Mouse (Mus musculus) limb, embryonic 11.5 days (tissue): ENCODE measurements at regions not wholly inside any gene's neighbourhood (a gene's known extent, or its start where the extent isn't known, plus 50 kb on each side); places are given as distances from the start of the nearest gene placed in this dataset.

ENCODE experiments used
- ATAC-seq: fragments of 200-750 bp; cut with Nextera tagmentation; 2 replicates; pipeline ENCODE4 v1.8.0; 2017; ENCODE audit warnings: low read depth; ENCODE audit not compliant: insufficient number of reproducible peaks, low FRiP score, low TSS enrichment
- DNase-seq: peaks from one replicate; pipeline ENCODE4 v3.0.0-alpha.2; 2015; ENCODE audit warnings: low spot score
- H3K27ac ChIP-seq: fragments of 300-500 bp; sonication (generic); replicated peaks from 2 replicates; pipeline ENCODE4 v1.5.1; 2014; ENCODE audit warnings: low read depth, mild to moderate bottlenecking, low read length
- H3K27me3 ChIP-seq: fragments of 300-500 bp; sonication (generic); 2 replicates; pipeline ENCODE4 v1.6.1; 2014; ENCODE audit warnings: mild to moderate bottlenecking, low read length, mixed read lengths; ENCODE audit not compliant: control insufficient read depth, insufficient read depth
- H3K36me3 ChIP-seq: fragments of 300-500 bp; sonication (generic); 2 replicates; pipeline ENCODE4 v1.6.1; 2014; ENCODE audit warnings: mild to moderate bottlenecking, low read length, moderate library complexity, mixed read lengths; ENCODE audit not compliant: control insufficient read depth, insufficient read depth
- H3K4me1 ChIP-seq: fragments of 300-500 bp; sonication (generic); 2 replicates; pipeline ENCODE4 v1.6.1; 2014; ENCODE audit warnings: low read length, mixed read lengths; ENCODE audit not compliant: control insufficient read depth, insufficient read depth
- H3K4me2 ChIP-seq: fragments of 300-500 bp; sonication (generic); 2 replicates; pipeline ENCODE4 v1.6.1; 2014; ENCODE audit warnings: low read depth, mild to moderate bottlenecking, moderate library complexity; ENCODE audit not compliant: severe bottlenecking
- H3K4me3 ChIP-seq: fragments of 300-500 bp; sonication (generic); 2 replicates; pipeline ENCODE4 v1.5.1; 2014; ENCODE audit warnings: low read depth, low read length
- H3K9ac ChIP-seq: fragments of 300-500 bp; sonication (generic); 2 replicates; pipeline ENCODE4 v1.6.1; 2014; ENCODE audit warnings: mild to moderate bottlenecking, low read length
- H3K9me3 ChIP-seq: fragments of 300-500 bp; sonication (generic); 2 replicates; pipeline ENCODE4 v1.6.1; 2016; ENCODE audit warnings: low read length; ENCODE audit not compliant: control insufficient read depth
- WGBS: fragments of 180-500 bp; shearing (Covaris S2); extraction: QIAGEN DNeasy Blood & Tissue Kit; methylation state at CpG from one replicate; pipeline ENCODE4 v1.1.7; 2014; 5-methylcytosine and 5-hydroxymethylcytosine counted together

- no peak overlapping the region for H3K4me3 ChIP-seq
- H3K36me3 ChIP-seq: no peaks in the 10 kb centered on the region
- H3K4me2 ChIP-seq: no peak overlapping the region
- no peaks in the 10 kb centered on the region for H3K4me1 ChIP-seq
- no peaks in the 10 kb centered on the region for H3K9me3 ChIP-seq
- no peak overlapping the region for H3K9ac ChIP-seq
- no peak overlapping the region for H3K27ac ChIP-seq
- DNase-seq (no peak), ATAC-seq (no peak)
- no peaks in the 10 kb centered on the region for H3K27me3 ChIP-seq
- WGBS: 79% methylated on average over 5 of the region's 5 CpGs
These were observed 90.1 kb upstream of the Tbl1xr1 start for GRCm38 (mm10) chr3:21986164-21986892.

- Histone ChIP-seq H3K4me3 (no peak overlapping the region), H3K27me3 (no peaks in the 10 kb centered on the region), H3K9ac (no peak overlapping the region), H3K36me3 (no peaks in the 10 kb centered on the region), H3K4me2 (no peak overlapping the region), H3K4me1 (no peaks in the 10 kb centered on the region), H3K27ac (no peak overlapping the region), H3K9me3 (no peaks in the 10 kb centered on the region)
- 90% methylated on average over 2 of the region's 2 CpGs for WGBS
- no peak for ATAC-seq
- no peak for DNase-seq
These were observed 89.6 kb upstream of the Tbl1xr1 start for GRCm38 (mm10) chr3:21986893-21987250.

GRCm38 (mm10) chr3:21987455-21988009, 88.9 kb upstream of the Tbl1xr1 start:
- DNase-seq (no peak), ATAC-seq (no peak)
- 87% methylated on average over 5 of the region's 5 CpGs for WGBS
- Histone ChIP-seq H3K27me3 (no peaks in the 10 kb centered on the region), H3K27ac (no peak overlapping the region), H3K9ac (no peak overlapping the region), H3K36me3 (no peaks in the 10 kb centered on the region), H3K4me3 (no peak overlapping the region), H3K4me2 (no peak overlapping the region), H3K4me1 (no peaks in the 10 kb centered on the region), H3K9me3 (no peaks in the 10 kb centered on the region)

DNA sequence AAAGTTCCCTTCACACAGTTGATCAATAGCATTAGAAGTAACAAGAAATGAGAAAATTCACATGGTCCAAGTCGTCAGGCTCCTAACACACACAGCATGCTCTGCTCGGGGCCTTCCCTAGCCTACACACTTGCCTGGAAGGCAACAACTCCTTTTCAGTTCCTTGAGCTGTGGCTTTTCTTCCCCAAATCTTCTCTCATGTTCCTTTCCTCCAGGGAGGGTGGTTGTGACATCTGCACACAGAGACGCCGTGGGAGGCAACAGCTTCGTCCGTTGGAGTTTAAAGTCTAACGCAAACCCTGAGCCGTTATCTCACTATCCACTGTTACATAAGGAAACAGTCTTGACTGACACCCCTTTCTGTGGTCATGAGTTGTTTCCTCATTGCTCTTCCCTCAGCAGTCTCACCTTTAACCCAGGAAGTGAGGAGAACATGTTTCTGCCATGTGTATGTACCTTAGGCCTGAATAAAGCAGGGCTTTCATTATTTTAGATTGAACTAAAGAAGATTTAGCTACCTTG, 88.4 kb upstream of the Tbl1xr1 start:
- Histone ChIP-seq H3K27ac (no peak overlapping the region), H3K27me3 (no peaks in the 10 kb centered on the region), H3K9ac (no peak overlapping the region), H3K4me2 (no peak overlapping the region), H3K36me3 (no peaks in the 10 kb centered on the region), H3K9me3 (no peaks in the 10 kb centered on the region), H3K4me1 (no peaks in the 10 kb centered on the region), H3K4me3 (no peak overlapping the region)
- 92% methylated on average over 8 of the region's 8 CpGs for WGBS
- ATAC-seq (no peak), DNase-seq (no peak)

DNA sequence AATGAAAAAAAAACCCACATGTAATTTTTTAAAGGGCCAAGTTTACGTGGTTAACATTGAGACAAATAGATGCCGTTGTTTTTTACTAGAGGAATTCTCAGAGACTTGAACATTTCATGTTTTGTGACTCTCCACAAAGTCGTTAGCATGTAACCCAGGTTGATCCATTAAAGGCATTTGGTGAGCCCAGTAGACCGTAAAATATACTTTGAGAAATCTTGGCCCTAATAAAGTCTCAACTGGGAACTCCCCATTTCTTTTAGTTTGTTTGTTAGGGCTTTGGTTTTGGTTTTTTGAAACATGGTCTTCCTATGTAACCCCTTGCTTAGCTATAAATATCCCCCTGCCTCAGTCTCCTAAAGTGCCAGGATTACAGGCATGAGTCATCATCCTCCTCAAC, 85.9 kb upstream of the Tbl1xr1 start:
- no peak for ATAC-seq
- Histone ChIP-seq H3K4me1 (no peaks in the 10 kb centered on the region), H3K36me3 (no peaks in the 10 kb centered on the region), H3K9ac (no peak overlapping the region), H3K4me3 (no peak overlapping the region), H3K9me3 (no peaks in the 10 kb centered on the region), H3K4me2 (no peak overlapping the region), H3K27ac (no peak overlapping the region), H3K27me3 (no peaks in the 10 kb centered on the region)
- no peak for DNase-seq
- 68% methylated on average over 4 of the region's 4 CpGs for WGBS

GRCm38 (mm10) chr3:21991681-21992152, 84.7 kb upstream of the Tbl1xr1 start:
- no peaks in the 10 kb centered on the region for H3K27me3 ChIP-seq
- no peak for DNase-seq
- ATAC-seq: no peak
- no peaks in the 10 kb centered on the region for H3K36me3 ChIP-seq
- 80% methylated on average over 9 of the region's 9 CpGs for WGBS
- H3K4me2 ChIP-seq: no peak overlapping the region
- no peak overlapping the region for H3K4me3 ChIP-seq
- no peak overlapping the region for H3K27ac ChIP-seq
- no peak overlapping the region for H3K9ac ChIP-seq
- no peaks in the 10 kb centered on the region for H3K4me1 ChIP-seq
- H3K9me3 ChIP-seq: no peaks in the 10 kb centered on the region

DNA sequence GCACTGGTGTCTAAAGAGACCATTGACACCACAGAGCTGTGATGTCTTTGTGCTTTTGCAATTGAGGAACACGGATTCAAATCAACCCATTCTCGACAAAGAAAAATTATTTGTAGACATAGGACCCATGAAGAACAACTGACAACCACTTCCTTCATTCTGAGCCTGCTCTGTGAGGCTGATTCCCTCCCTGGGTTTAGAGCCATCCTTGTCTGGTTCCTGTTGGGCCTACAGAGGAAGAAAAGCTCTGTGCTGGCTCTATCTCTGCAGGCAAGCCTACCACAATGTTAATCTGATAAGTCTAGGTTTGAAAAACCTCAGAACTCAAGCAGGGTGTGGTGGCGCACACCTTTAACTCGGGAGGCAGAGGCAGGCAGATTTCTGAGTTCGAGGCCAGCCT, 84.2 kb upstream of the Tbl1xr1 start:
- no peak overlapping the region for H3K4me2 ChIP-seq
- H3K27ac ChIP-seq: no peak overlapping the region
- no peak for DNase-seq
- H3K27me3 ChIP-seq: no peaks in the 10 kb centered on the region
- no peaks in the 10 kb centered on the region for H3K36me3 ChIP-seq
- no peak overlapping the region for H3K9ac ChIP-seq
- no peak overlapping the region for H3K4me3 ChIP-seq
- no peaks in the 10 kb centered on the region for H3K9me3 ChIP-seq
- no peak for ATAC-seq
- H3K4me1 ChIP-seq: no peaks in the 10 kb centered on the region
- WGBS: 95% methylated on average over 5 of the region's 5 CpGs

GRCm38 (mm10) chr3:21993961-21994360, 82.5 kb upstream of the Tbl1xr1 start:
- H3K9ac ChIP-seq: no peak overlapping the region
- WGBS: 92% methylated on average over 2 of the region's 2 CpGs
- no peak for ATAC-seq

More at GRCm38 (mm10) chr3:21993961-21994360, 82.5 kb upstream of the Tbl1xr1 start:
- Histone ChIP-seq H3K27me3 (no peaks in the 10 kb centered on the region), H3K27ac (no peak overlapping the region), H3K4me2 (no peak overlapping the region), H3K9me3 (no peaks in the 10 kb centered on the region), H3K4me3 (no peak overlapping the region), H3K36me3 (no peaks in the 10 kb centered on the region), H3K4me1 (no peaks in the 10 kb centered on the region)
- DNase-seq: no peak
